Mouse (Mus musculus) heart, postnatal 0 days (tissue): ENCODE results near the gene Grik4.

Source experiments
- CTCF ChIP-seq: IDR thresholded peaks from 2 replicates; pipeline ENCODE4 v1.5.1; 2016; ENCODE audit warnings: antibody characterized with exemption, control low read depth, low read depth
- EP300 ChIP-seq: IDR thresholded peaks from 2 replicates; pipeline ENCODE4 v1.6.1; 2016; ENCODE audit warnings: antibody characterized with exemption, low read depth

- TF ChIP-seq CTCF, result no peak
- TF ChIP-seq EP300, result no peak
Observed at GRCm38 (mm10) chr9:42967731-42968130, 23.4 kb upstream of the Grik4 start.
